ENCODE assay signal across 8 mouse cellular contexts in the genomic region with DNA sequence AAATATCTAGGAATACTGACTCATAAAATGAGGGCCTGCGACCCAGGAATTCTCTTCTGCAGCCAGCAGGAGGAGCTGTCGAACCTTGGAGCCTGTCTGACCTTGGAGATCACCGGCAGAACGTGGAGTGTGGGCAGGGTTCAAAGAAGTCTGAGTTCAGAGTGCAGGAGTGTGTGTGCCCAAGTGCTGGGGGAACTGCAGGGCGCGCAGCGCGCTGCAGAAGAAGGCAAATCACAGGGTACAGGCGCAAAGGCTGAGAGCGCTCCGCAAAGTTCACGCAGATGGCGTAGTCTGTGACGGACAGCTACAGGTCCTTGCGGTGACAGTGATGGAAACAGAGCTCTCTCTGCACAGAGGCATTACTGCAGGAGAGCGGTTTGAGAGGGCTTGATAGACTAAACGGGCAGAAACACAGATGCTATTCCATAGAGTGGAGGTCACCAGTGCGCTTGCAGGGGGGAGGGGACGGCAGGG. TPM values are rescaled to one million over a fixed set of nuclear protein-coding genes. Genes with fewer than 3 reads are reported as not detected.
A peak's percentile ranks its signal among the peaks of the same experiment; 100 is the strongest.
DNase-seq lines count a peak whose midpoint lies in the region; ATAC-seq lines count a peak whose summit lies in the region.

No protein-coding gene starts in this region.

- peak overlapping the region; percentile 93 for H3K4me2 ChIP-seq in hindbrain, embryonic 15.5 days

- under 1% methylated on average over 19 of the region's 19 CpGs for WGBS in hindbrain, embryonic 15.5 days

- no peaks in the 10 kb centered on the region for H3K27me3 ChIP-seq in hindbrain, embryonic 15.5 days

- H3K9me3 ChIP-seq in hindbrain, embryonic 15.5 days: no peaks in the 10 kb centered on the region

- H3K4me1 ChIP-seq in hindbrain, embryonic 15.5 days (replicated peaks): peaks cover 5% of the 10 kb centered on the region

- DNase-seq in ZHBTc4 (ENCODE audit: low read depth, low spot score): peak; percentile 96
- DNase-seq in cerebellum, postnatal 25 days: peak; percentile 83 to 85
- peak; percentile 64 to 68 for DNase-seq in frontal cortex, postnatal 36 days (ENCODE audit: low spot score in 2 of 2)
- DNase-seq in left cerebral cortex, adult 18-20 months (ENCODE audit: low spot score in 2 of 2): peak; percentile 73
- DNase-seq in retina, postnatal 7 days (ENCODE audit: low read depth, low spot score): peak; percentile 65
- peak; percentile 51 for DNase-seq in urinary bladder, adult 2 months (ENCODE audit: low spot score)

- no peak overlapping the region for H3K27ac ChIP-seq in hindbrain, embryonic 15.5 days (replicated peaks)

- H3K4me3 ChIP-seq in hindbrain, embryonic 15.5 days: peak overlapping the region; percentile 43

- no peaks in the 10 kb centered on the region for H3K36me3 ChIP-seq in hindbrain, embryonic 15.5 days

- ATAC-seq in hindbrain, embryonic 15.5 days (ENCODE audit: low FRiP score, low read depth): peak; percentile 75
- peak; percentile 95 for ATAC-seq in megakaryocyte, adult 5-6 weeks (ENCODE audit: poor library complexity, severe bottlenecking)

- peak overlapping the region; percentile 43; the same call in 1 of the 2 replicates for H3K9ac ChIP-seq in hindbrain, embryonic 15.5 days

RNA-seq across cellular contexts. Expression of gene Cox8b, which starts 8.4 kb away (rescaled TPM):
- not detected in 2 replicates for polyA plus RNA-seq in hindbrain, embryonic 15.5 days (2015; fragmentation: Nextera tagmentation; extraction: Ambion mirVana)
- 1 to 10 TPM; 1.6 to 1.7 TPM for total RNA-seq in left cerebral cortex, adult 18-20 months (2021)
- total RNA-seq in megakaryocyte, adult 5-6 weeks (2015): not detected in 2 replicates
- not detected in 2 replicates for total RNA-seq in megakaryocyte, adult 5-6 weeks (2017)
- polyA plus RNA-seq in urinary bladder, adult 2 months (2012; rRNA removed): 3.9 and 4.4 TPM in 2 replicates

RNA-seq across cellular contexts. Expression of gene Nlrp6, which starts 12.0 kb away (rescaled TPM):
- 0.67 and 0.88 TPM in 2 replicates for polyA plus RNA-seq in hindbrain, embryonic 15.5 days (2015; fragmentation: Nextera tagmentation; extraction: Ambion mirVana)
- total RNA-seq in left cerebral cortex, adult 18-20 months (2021): under 1 TPM; 0.47 to 0.51 TPM
- not detected in 2 replicates for total RNA-seq in megakaryocyte, adult 5-6 weeks (2015)
- not detected in 2 replicates for total RNA-seq in megakaryocyte, adult 5-6 weeks (2017)
- polyA plus RNA-seq in urinary bladder, adult 2 months (2012; rRNA removed): not detected in 2 replicates

RNA-seq across cellular contexts. Expression of gene Sirt3, which starts 26.6 kb away (rescaled TPM):
- polyA plus RNA-seq in hindbrain, embryonic 15.5 days (2015; fragmentation: Nextera tagmentation; extraction: Ambion mirVana): 56.4 and 60.5 TPM in 2 replicates
- 10 to 100 TPM; 78.0 to 80.3 TPM for total RNA-seq in left cerebral cortex, adult 18-20 months (2021)
- total RNA-seq in megakaryocyte, adult 5-6 weeks (2015): 7.9 and 9.1 TPM in 2 replicates
- 6.7 and 9.5 TPM in 2 replicates for total RNA-seq in megakaryocyte, adult 5-6 weeks (2017)
- 32.4 and 38.5 TPM in 2 replicates for polyA plus RNA-seq in urinary bladder, adult 2 months (2012; rRNA removed)

RNA-seq across cellular contexts. Expression of gene Psmd13, which starts 26.9 kb away (rescaled TPM):
- polyA plus RNA-seq in hindbrain, embryonic 15.5 days (2015; fragmentation: Nextera tagmentation; extraction: Ambion mirVana): 245 and 259 TPM in 2 replicates
- total RNA-seq in left cerebral cortex, adult 18-20 months (2021): 100 to 1,000 TPM; 110 to 114 TPM
- total RNA-seq in megakaryocyte, adult 5-6 weeks (2015): 87.5 and 89.5 TPM in 2 replicates
- 165 and 167 TPM in 2 replicates for total RNA-seq in megakaryocyte, adult 5-6 weeks (2017)
- polyA plus RNA-seq in urinary bladder, adult 2 months (2012; rRNA removed): 77.9 and 79.2 TPM in 2 replicates

RNA-seq across cellular contexts. Expression of gene Pgghg, which starts 32.5 kb away (rescaled TPM):
- 9.1 TPM in 2 replicates for polyA plus RNA-seq in hindbrain, embryonic 15.5 days (2015; fragmentation: Nextera tagmentation; extraction: Ambion mirVana)
- 1 to 10 TPM; 4.4 to 6.7 TPM for total RNA-seq in left cerebral cortex, adult 18-20 months (2021)
- total RNA-seq in megakaryocyte, adult 5-6 weeks (2015): 8.7 and 9.3 TPM in 2 replicates
- total RNA-seq in megakaryocyte, adult 5-6 weeks (2017): 7.8 and 10.2 TPM in 2 replicates
- polyA plus RNA-seq in urinary bladder, adult 2 months (2012; rRNA removed): 41.5 and 49.5 TPM in 2 replicates

Comparison
In these comparisons a context has a peak if more than half of its experiments do, and no peak if none do; other contexts are left out.
1. RNA of gene Sirt3, which starts 26.6 kb away (total RNA-seq): 78.0 to 80.3 TPM in left cerebral cortex, adult 18-20 months; 6.7 to 9.5 TPM in megakaryocyte, adult 5-6 weeks; every median in the first group is over 4 times any median in the second.
2. Peak in every context shown above with its lines, with median percentiles within 50 percentile points of each other: DNase-seq.